Mouse (Mus musculus): ENCODE measurements around the gene Hif1an.

Gene Hif1an

DNA sequence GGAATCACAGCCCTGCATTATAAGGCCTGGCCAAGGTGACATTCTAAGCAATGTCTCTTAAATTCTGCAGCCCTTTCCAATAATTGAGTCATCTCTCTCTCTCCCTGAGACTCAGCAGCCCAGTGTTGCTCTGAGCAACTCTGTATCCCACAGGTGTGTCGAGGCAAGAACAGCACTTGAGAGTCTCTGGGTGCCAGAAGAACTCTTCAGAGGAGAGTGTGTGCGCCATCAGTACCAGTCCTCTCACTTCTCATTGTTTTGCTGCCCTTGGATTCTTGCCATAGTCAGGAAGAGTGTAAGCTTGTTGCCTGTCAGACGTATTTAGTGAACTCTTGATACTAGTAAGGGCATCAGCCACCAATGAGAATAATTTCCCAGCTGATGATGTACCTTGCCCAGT lies 5.1 kb downstream of the Hif1an start:
- peak; percentile 47 for DNase-seq

DNA sequence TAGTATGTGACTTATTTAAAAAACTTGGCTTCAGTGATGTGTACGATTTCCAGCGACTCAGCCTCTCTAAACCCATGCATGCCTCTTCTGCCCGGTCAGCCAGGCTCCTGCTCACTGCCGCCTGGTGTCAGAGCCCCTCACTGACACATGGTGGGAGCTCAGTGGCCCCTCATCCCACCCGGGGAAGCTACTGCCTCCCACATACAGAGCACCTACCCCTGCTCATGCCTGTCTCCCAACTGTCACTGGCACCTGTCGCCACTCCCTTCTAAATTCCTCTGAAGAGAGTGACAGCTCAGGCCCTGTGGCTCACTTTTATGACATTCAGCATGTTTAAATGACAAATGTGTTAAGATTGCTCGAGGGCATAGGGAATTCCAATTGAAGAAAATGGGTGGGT lies 13.6 kb downstream of the Hif1an start:
- DNase-seq, result no peak

DNA sequence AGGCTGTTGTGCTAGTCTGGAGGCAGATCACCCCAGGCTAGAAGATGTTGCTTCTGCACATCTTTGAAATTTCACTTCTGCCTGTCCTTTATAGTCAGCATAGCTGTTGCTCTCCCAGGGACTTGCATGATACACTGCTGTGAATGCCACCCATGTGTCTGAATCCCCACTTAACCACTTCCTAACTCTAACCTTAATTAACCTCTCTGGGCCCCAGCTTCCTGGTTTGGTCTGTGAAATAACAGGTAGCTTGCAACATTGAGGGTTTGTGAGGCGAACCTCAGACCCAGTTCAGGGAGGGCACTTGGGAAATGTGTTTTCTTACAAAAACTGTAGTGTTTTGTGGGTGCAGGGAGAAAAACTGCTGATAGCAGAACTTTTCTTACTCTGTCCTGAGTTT lies 15.4 kb downstream of the Hif1an start:
- DNase-seq, result peak; percentile 28

DNA sequence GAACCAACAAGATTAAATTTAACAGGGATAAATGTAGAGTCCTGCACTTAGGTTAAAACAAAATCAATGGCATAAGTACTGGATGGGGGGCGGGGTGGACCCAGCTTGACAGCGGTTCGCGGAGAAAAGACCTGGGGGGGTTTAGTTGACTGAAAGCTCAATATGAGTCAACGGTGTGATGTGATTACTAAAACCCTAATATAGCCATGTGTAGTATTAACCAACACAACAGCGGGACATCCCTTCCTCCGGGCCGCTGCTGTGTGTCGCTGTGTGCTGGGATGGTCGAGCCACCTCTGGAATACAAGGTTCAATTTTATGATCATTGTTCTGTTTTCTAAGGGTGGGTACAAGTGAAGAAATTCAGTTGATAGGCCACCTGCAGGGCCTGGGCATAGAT lies 19.5 kb downstream of the Hif1an start:
- DNase-seq, result no peak

DNA sequence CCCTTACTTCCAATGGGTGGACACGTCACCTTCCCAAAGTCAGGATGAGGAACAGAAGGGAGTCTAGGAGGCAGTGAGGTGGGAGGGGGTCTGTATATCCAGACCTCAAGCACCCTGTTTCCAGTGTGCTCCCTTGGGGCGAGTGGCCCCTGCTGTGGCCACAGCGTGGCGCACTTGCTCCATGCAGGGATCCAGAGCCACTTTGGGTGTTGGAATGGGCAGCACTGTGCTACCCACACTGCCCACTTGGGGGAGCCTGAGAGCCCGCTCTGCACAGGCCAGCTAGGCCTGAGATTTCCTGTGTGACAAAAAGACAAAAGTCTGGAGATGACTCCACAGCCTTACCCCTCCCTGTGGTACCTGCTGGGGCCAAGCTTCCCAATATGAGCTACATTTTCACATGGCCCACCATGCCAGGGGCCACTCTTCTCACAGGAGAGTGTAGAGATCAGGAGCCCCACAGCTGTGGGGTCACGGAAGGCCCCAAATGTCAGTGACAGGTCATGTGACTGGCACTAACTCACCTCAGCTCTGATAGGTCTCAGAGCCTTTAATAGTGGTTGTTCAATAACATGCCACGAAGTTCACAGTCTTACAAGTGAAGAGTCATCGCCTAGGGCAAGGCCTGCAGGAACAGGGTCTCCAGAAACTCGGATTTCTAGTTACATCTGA lies 20.1 kb downstream of the Hif1an start:
- DNase-seq, result peak; percentile 94

DNA sequence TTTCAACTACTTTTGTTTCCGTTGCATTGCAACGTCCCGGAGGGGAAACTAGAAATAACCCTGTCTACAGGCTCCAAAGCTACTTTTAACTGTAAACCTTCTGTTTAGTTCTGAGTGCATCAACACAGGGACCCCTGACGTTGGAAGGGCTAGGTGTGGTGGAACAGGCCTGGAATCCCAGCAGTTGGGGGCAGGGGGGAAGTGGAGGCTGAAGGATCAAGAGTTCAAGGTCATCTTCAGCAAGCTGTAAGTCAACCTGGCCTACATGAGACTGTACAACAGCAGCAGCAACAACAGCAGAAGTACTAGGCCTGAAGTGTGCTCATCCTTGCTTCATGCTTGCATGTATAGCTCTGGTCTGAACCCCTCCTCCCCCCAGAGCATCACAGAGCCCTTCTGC lies 25.4 kb downstream of the Hif1an start:
- no peak for DNase-seq

DNA sequence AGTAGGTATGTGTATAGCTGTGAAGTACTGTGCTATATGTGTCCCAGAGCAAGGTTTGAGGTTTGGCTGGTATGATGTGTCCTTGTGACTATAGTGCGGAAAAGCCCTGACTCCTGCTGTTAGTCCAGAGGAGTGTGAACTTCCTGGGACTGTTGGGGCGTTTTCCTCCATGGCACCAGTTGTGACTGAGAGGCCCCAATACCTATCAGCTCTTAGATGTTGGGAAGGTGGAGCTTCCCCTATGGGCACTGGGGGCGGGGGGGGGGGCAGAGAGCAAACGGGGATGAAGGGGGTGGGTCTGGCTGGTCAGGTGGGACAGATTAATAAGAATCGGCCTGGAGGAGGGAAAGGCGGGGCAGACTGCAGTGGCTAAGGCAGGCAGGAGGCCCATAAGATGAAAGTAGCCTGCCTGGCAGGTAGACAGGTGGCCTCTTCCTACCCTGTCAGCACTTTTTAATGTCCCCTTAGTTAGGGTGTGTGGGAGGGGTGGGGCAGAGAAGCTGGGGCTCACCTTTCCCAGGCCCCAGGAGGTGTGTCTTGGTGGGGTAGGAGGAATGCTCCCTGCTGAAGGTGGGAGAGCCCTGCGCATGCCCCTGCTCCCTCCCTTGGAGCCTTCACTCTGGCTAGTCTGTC lies 27.1 kb downstream of the Hif1an start:
- no peak for DNase-seq

DNA sequence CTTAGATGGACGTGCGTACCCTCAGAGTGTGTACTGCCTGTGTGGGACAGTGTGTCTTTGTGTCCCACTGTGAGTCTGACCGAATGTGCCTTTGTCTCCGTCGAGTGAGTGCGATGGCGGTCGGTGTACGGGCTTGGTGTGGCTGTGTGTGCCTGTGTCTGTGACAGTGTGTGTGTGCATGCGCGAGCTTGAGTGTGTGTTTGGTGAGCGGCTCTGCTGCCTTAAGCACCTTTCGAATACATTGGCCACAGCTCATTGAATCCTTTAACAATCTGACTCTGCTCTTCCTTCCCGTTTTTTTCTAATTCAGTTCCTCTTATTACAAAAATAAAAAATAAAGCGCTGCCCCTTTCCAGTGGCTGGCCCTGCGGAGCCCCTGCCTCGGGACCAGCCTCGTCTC lies 28.3 kb downstream of the Hif1an start:
- no peak for DNase-seq

DNA sequence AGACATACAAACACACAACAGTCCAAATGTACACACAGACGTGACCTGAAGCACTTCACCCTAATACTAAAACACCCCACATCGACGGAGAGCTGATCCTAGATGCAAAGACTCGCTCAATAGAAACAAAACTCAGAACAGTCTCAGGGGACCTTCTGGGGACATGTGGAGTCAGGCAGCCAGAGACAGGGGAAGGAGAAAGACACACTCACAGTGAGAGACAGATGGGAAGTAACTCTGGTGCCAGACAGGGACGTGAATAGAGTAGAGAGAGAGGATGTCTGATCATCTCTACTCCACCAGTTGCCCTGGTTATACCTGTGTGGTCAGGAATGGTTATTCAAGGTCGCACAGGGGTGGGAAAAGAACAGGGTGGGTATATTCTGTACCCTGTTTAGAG lies 29.0 kb downstream of the Hif1an start:
- DNase-seq, result no peak

DNA sequence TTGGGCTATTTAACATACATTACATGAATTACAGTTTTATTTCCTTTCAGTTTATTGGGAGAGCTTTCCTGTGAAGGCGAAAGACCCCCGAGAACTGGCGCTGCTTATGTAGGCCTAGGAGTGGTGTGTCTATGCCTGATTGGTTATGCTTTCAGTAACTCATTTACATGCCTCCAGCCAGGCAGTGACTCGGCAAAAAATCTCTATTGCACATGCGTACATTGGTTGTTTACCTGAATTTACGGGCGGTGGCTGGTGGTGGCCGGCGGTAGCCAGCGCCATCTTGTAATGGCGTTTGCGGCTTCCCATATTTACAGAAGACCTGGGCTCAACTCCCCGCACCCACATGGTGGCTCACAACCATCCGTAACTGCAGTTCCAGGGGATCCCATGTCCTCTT lies 31.5 kb downstream of the Hif1an start:
- DNase-seq, result no peak

DNA sequence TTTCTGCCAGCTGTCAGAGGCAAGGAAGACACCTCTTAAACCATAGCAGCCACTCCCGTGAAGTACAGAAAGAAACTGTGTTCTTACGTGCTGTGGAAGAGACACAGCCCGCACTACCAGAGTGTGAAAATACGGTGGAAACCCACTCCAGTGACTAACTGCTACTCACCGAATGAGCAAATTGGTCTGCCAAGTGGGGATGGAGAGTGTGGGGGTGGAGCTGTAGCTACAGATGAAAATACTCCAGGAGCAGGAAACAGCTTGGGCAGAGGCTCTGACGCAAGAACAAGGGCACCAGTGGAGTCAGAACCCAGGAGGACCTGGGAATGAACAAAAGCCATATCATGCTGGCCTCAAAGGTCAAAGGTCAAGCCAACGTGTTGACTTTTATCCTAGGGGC lies 55.5 kb downstream of the Hif1an start:
- DNase-seq, result no peak
